Mouse (Mus musculus): Measurements from ENCODE around the gene Tmem104.
A peak's percentile ranks its signal among the peaks of the same experiment; 100 is the strongest.

Gene Tmem104

DNA sequence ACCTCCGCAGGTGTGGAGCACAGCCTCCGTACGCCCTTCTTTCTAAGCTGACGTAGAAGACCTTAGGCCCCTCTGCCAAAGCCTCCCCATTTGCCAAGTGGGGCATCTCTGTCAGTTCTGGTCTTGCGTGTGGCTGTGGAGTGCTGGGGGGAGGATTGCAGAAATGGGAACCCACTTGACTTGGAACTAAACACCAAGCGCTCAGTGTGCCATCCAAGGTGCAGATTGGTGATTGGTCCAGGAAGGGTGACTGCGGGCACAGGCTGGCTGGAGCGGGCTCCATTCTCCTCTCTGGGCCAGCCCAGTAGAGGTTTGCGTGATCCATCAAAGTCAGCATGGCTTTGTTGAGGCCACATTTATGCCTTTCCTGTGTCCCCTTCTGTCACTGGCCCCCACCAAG, 15.5 kb downstream of the Tmem104 start:
- no peak for DNase-seq

DNA sequence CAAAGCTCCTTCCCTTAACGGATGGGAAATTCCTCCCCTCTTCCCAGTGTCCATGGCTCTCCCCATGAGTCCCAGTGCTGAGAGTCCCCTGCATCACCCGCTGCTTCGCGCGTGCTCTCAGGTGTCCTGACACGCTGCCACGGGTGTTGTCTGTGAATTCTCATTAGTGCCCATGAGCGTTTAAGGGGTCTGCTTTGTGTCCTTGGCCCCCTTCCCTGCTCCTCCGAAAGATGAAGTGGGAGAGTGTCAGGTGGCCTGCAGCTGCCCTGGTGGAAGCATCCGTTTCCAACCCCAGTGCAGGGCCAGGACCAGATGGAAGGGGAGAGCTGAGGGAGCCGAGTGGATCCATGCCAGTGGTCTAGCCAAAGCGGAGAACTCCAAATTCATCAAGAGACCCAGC, 20.8 kb downstream of the Tmem104 start:
- DNase-seq, result no peak

DNA sequence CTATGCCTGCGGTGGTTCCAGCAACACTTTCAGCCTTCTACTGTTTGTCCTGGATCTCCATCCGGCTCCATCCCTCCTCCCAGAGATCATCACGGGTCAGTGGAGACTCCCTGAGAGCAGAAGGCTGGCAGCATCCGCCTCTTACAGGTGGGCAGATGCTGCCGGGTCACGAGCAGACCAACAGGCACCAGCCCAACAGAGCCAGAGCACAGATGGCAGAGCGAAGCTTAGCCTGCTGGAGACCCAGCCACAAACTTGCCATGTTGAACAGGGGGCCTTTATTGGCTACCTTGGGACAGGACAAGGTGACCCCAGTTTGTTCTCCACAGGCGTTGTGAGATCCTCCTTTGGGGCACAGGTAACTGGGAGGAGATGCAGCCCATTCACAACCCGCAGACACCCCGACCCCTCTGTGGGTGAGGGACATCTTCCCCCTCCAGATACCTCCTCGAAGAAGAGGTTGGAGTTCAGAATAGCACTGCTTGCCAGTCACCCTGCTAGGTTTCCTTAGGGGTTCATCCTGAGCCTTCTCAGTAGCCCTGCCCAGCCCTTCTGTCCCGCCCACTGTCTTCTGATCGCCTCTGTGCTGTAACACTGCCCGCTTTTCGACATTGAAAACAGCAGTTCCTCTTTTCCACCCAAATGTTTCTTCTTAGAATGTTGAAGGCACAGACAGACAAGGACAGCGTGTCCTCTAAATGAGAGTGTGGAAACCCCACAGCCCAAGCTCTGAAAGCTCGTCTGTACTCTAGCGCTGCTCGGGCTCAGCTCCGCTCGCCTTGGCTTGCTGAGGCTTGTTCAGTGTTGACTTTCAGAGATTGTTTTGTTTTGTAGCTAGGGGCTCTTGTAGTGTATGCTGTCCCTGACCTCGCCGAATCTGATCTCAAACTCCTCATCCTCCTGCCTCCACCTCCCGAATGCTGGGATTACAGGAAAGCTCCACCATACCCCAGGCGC, 21.8 kb downstream of the Tmem104 start:
- no peak for DNase-seq

DNA sequence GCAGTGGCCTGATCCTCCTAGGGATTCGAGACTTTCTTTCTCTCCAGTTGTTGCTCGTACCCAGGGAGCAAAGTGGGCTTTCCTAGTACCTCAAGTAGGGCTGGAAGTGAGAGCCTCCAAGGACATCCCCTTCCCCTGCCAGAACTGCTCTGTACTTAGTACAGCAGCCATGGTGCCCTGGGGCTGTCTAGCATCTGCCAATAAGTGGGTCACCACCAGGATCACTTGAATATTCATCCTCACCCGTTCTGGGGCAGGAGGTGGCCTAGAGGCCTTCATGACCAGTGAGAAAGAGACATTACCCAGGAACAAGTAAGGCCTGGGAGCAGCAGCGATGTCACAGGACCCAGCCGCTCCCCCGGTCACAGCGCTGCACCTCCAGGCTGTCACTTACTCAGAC, 22.7 kb downstream of the Tmem104 start:
- DNase-seq, result no peak

DNA sequence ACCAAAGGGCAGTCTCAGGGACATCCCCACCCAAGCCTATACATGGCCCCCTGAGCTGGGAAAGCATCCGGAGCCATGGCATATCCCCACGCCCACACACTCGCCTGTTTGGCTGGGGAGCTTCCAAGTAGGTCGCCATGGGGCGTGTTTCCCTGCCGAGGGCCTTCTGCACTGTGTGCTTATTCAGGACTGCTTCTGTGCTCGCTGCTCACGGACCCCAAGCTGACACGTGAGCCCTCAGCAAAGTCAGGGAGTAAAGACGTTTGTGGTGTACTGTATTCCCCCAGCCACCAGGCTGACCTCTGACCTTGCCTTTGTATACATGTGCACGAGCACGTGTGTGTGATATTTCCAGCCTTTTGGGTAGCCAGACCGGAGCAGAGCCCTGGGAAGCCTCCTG, 24.8 kb downstream of the Tmem104 start:
- DNase-seq, result no peak

DNA sequence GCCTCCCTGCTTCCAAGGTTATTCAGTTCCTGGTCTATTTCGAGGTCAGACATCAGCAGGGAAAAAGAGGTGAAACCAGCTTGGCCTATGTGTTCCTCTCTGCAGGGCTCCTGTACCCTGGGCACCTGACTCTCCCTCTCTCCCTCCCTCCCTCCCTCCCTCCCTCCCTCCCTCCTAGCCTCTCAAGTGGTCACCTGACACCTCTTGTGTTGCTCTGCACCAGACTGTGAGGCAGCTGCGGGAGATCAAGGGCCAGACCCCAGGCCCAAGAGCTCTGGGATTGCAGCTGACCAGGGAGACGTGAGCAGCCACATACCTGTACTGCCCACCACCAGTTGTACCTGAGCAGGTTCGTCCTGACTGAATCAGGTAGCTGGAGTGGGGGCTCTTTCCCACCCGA, 27.8 kb downstream of the Tmem104 start:
- DNase-seq, result no peak

DNA sequence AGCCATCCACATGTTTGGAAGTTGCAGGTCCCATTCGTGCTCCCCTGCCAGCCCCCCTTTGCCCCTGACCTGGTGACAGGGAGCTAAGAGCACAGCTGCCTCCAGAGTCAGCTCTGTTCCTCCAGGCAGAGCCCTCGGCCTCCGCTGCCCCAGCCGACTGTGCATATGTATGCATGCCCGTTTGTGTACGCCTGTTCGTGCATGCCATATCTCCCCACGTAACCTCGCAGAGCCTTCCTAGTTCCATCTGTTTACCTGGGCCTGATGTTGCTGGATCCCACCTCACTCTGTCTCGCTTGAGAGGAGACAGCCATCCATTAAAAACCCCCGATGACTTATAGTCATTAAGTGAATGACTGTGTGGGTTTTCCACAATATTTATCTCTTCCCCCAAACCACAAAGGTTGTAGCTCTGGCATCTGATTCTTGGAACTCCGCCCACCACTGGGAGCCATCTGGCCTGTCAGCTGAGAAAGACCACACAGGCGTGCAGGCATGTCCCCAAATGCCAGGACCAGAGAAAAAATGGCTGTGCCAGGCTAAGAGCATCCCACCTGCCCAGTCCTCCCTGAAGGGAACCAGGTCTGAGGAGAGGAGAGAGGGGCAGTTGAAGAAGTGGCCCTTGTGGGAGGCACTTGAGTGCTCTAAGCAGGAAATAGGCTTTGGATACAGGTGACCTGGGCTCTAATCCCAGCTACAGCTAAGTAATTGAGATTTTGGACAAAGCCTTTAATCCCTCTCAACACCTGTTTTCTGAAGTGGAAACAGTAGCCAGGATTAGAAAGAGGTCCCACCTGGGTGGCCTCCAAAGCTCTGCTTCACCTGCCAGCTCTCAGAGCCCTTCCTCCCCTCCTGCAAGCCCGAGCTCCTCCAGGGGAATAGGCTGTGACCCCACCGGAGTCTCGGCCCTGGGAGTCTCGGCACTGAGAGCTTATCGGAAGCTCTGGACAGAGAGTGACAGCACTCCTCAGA, 30.4 kb downstream of the Tmem104 start:
- DNase-seq, result no peak

DNA sequence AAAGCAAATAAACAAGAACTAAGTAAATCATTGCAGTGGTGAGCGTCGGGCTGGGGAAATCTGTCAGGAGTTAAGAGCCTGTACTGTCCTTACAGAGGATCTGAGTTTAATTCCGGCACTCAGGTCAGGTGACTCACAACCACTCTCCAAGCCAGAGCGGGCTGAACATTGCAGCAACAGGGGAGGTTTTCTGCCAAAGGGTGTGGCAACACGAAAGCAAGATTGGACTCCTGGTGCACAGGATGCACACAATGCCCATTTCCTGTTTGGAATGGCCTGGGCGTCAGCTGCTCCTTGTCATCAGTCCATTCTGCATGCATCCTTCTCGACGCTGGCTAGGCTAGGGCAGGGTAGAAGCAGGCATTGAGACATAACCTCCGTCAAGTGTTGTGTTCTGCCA, 32.0 kb downstream of the Tmem104 start:
- no peak for DNase-seq

DNA sequence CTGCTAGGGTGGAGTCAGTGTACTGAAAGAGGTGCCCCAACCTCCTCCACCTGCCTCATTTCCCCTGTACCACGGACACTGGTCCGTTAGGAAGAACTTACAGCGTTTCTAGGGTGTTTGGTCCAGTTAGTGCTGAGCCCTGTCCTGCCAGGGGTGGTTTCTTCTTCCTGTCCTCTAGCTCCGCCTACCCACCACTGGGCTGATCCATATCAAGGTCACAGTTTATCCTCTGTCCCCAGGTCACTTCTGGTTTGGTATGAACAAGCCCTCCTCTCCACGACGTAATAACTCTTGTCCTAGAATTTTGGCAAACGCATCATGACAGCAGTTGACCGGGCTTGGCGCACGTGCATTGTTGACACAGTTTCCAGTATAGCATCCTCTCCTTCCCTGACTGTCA, 32.4 kb downstream of the Tmem104 start:
- no peak for DNase-seq

DNA sequence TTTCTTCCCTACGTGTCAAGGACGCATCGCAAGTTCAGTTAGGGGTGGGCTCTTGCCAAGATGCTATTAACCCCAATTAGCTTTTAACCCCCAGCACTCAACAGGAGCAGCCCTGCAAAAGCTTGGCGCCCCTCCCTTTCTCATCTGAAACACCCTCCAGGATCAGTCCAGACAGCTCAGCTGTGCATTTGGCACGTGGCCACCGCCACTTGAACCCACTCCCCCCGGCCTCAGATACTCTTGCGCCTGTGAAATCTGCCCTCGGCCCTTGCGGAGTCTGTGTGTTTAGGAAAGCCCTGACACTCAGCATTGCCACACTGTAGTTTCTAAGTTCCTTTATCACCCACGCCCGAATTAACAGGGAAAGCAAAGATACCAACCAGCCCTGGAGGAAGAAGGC, 34.8 kb downstream of the Tmem104 start:
- peak; percentile 79 for DNase-seq

DNA sequence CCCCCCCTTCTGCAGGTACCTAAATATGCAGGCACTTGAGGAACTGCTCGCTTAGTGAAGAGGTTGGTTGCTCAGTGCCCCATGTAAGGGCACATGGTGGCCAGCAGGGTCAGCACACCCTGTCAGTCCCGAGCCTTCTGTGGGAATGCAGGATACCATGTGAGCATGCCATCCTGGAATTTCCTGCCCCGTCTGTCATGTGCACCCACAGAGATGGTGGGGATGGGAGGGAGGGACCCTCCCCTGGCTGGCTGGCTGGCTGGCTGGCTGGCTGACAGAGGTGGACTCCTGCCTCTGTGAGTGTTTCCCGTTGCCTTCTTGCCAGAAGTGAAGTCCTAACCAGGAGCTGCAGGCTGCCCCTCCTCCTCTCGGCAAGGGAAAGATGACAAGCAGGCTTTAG, 35.3 kb downstream of the Tmem104 start:
- DNase-seq, result no peak

DNA sequence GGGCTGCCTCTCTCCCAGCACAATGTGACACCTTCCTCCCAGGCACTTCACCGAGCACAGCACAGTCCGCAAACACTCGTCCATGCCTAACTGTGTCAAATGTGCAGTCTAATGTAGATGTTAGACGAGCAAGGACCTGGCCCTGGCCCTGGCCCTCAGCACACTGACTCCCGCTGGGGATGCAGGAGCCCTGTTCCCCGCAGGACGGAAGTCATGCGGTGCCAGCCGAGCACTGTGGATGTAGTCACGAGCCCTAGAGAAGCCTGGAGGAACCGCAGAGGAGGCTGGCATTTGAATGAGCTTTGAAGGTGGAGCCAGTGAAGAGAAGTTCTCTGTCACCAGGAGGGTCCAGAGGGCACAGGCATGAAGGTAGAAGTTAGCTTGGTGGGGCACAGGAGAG, 36.2 kb downstream of the Tmem104 start:
- DNase-seq, result no peak

DNA sequence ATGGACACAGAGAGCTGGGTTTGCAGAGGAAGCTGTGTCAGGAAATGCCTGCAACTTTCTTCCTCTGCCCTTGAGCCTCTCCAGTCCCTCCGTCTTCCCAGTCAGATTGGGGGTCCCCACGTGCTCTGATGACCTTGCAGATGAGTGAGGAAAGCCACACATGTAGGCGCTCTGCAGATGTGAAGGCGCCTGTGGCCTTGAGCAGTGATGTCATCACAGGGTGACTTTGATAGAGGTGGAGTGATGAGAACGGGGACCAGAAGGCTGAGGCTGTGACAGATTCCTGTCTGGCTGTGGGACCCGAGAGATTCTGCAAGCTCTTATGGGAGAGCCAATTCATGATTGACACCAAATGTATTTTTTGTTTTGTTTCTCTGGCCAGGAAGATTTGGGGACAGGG, 36.6 kb downstream of the Tmem104 start:
- no peak for DNase-seq

DNA sequence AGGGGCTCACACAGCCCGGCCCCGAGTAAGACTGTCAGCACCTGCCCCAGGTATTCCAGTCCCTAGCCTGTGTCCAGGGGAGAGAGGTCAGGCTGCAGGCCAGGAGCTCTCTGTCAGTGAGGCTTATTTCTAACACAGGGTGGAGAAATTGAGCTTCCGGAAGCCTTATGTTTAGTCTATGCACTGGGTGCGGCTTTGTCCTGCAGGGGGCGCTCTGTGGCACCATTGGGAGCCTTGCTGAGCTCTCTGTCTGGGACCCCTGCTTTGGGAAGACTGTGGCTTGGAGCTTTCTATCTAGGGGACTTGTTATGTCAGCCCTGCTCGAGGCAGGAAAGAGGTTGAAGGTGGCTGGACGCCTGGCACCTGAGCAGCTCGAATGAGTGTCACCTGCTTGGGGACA, 37.6 kb downstream of the Tmem104 start:
- peak; percentile 75 for DNase-seq

DNA sequence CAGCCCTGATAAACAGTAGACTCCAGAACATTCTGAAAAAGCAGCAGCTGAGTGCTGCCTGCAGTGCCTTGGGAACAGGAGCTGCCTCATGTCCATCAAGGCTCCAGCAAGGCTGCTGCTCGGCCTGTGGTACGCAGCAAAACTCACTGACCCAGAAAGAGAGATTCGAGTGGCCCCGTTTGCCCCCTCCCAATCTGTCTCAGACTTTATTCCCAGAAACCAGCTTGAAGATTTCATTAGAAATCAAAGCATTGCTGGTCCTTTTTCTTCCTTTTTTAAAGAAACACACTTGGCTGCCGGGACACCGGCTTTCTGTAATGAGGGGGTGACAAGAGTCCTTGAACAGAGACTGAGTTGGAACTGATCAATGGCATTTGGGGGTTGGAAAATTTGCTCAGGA, 38.0 kb downstream of the Tmem104 start:
- DNase-seq, result no peak

DNA sequence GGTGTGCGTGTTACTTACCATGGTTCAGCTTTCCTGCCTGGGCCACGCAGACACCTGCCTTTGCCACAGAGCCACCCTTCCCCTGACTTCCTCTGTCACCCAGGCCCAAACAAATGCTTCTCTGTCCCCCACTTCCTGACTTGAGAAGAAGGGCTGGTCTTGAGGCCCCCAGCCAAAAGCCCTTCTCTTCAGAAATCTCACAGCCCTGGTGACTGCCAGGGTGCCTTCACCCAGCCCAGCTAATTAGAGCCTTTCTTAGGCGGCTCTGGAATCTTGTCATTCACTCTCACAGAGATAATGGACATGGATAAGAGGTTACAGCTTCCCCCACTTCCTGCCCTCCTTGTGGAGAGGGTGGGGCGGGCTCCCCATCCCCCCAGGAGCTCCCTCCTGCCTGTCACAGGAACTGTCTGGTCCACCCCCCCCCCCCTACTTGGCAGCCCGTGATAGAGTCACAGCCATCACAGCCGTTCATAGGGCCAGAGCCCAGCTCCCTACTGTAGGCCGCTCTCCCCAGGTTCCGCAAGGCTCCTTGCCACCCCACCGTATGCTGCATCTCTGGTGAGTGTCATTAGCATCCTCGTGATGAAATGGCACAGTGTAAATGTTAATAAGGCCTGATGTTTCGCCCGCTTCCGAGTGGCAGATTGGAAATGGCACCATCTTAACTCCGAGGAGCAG, 39.7 kb downstream of the Tmem104 start:
- DNase-seq, result no peak

DNA sequence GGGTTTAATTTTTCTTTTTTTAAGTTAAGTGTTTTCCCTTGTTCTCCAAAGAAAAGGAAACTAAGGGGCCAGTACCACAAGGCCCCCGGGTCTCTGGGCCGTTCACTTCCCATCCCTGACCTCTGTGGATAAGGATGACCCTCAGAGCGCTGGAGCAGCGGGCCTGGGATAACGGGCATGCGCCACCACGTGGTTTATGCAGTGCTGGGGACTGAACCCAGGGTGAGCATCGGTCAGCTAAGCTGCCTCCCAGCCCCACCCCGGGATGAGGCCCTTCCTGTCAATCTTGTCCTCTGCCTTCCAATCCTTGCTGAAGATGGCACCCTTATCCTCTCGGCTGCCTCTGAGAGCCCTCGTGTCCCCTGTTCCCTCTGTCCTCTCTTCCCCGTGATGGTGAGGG, 40.4 kb downstream of the Tmem104 start:
- no peak for DNase-seq

DNA sequence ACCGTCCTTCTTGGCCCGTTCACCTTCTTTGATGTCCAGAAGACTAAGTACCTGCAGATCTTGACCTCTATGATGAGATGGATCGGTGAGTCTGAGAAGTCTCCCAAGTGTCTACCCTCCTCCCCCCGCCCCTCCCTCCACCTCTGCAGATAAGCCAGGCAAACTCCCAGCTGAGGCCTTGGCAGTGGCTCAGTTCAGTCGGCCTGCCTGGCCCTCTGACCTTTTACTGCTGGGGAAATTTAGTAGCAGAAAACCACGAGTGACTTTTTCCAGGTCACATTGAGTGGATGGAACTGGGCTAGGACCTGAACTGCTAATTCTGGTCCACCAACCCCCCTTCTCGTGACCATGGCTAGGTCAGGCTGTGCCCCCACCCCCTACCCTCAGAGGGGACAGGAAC, 41.1 kb downstream of the Tmem104 start:
- DNase-seq, result no peak

DNA sequence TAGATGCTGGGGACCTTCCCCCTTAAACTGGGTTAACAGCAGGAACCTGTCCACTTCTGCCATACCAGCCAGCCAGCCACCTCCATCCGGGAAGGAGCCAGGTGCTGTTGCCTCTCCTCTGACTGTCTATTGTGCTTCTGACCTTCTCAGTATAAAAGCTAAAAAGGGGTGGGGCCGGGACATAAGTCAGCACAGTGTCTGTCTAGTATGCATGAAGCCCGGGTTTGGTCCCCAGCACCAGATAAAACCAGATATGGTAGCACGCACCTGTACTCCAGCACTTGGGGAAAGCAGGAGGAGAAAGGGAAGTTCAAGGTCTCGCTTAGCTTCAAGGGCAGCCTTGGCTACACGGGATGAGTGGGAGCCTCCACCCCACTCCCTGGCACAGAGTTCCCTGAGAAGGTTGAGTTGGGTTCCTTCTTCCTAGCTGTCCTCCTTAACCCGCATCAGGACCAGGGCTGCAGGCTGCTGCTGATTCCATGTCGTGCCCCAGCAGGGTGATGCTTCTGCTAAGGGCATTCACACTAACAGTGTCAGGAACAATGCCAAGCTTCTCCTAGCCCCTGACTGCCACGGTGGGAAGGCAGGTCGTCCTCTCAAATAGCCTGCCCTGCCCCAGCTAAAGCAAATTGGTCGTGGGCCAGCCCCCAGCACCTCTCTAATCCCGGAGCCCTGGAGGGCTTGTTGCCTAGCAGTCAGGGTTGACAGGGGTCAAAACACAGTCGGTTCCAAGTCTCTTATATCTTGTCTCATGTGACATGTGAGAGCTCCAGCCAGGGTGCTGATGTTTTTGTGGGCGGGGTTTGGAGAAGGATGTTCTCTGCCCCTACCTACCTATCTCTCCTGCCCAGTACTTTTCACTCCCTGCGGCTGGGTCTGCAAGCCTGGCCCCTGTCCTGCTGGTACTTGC, 42.0 kb downstream of the Tmem104 start:
- DNase-seq, result no peak

DNA sequence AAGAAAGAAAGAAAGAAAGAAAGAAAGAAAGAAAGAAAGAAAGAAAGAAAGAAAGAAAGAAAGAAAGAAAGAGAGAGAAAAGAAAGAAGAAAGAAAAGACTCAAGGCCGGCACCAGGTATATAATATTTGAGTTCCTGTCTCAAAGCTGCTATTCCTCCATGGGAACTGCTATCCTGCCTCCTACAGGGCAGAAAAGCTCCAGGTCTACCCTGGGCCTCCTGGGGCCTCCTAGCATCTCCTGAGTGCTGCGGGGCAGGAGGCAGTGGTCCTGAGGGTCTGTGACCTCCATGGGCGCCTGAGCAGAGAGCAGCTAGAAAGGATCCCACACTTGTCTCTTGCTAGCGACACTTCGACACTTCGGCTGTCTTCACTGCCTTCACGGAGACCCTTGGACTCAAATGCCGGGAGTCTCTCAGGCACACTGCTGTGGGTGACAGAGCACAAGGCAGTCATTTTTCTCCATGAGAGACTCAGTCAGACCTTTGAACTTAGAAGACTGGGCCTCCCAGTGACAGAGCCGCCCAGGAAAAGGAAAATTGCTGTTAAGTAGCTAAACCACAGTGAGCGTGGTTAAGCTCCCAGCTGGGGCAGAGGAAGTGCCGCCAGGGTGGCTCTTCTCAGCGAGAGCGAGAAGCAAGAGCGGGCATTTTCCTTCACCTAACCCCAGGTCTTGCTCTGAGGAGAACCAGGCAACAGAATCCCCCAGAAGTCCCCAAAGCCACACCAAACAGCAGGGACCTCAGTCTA, 44.1 kb downstream of the Tmem104 start:
- peak; percentile 59 for DNase-seq

DNA sequence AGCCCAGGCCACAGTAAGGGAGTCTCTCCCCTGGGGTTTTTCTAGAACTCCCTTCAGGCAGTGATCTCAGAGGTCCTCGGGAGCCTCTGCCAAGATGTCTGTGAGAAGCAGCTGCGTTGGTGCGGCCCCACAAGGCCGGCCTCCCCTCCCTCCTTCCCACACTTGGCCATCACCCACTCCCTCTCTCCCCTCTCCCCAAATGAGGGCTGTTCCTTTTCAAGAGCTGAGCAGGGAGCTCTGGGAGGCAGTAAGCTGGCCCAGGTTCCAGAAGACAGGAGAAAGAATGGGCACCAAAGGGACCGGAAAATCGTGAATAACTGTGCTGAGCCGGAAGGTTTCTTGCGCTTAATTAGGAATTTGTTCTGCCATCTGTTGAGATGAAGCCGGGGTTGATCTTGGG, 44.6 kb downstream of the Tmem104 start:
- DNase-seq, result peak; percentile 45
